Mouse (Mus musculus): ENCODE data around the gene Elane.

GRCm38 (mm10) chr10:79852827-79853226, 33.2 kb upstream of the Elane start:
- TF ChIP-seq CTCF (IDR thresholded peaks at IDR 0.05; ENCODE audit: extremely low read depth, insufficient read depth, insufficient read length, insufficient replicate concordance), result no peak
- no peak for TF ChIP-seq POLR2A (IDR thresholded peaks at IDR 0.05; ENCODE audit: low read depth, low read length)
